Comparison of ENCODE assay signal across 8 mouse cellular contexts in the genomic region with DNA sequence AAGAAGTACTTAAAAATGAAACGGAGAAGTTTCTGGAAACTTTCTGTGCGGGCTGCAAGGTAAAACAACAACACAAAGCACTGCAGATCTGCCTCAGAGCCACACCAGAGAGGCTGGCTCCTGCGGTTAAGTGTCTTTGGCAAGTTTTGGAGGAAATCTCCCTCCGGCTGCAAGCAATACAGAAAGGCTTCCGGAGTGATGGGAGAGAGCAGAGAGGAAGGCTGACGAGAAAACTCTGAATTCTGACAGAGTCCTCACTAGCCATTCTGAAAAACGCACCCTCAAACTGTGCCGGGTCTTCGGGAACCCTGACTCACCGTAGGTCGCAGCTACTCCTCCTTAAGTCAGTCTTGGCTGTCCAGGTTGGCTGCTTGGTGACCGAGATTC. TPM values are rescaled to one million over a fixed set of nuclear protein-coding genes. Genes with fewer than 3 reads are reported as not detected.
DNase-seq lines count a peak whose midpoint lies in the region; ATAC-seq and TF ChIP-seq lines count a peak whose summit lies in the region.

No protein-coding gene starts in this region.

- WGBS in heart, embryonic 14.5 days: 2% methylated on average over 12 of the region's 12 CpGs
- 1% methylated on average over 12 of the region's 12 CpGs for WGBS in limb, embryonic 15.5 days

- peak; percentile 19 for DNase-seq in ovary, postnatal 10 days (ENCODE audit: low spot score)
- no peak for DNase-seq in ovary, adult 18-20 months (ENCODE audit: low spot score)
- no peak for DNase-seq in frontal cortex, adult 2 months (ENCODE audit: extremely low spot score in 1 of 2, low spot score in 1 of 2)
- no peak for DNase-seq in adipocyte (ENCODE audit: low spot score)

- H3K4me1 ChIP-seq in bone marrow macrophage, adult 2 months (ENCODE audit: control insufficient read depth, insufficient read depth, low read length): peaks cover 20% of the 10 kb centered on the region
- peaks cover 0 to 9% of the 10 kb centered on the region in 2 experiments; a peak in 3 of 4 replicates for H3K4me1 ChIP-seq in heart, embryonic 14.5 days (ENCODE audit: control insufficient read depth in 2 of 2, insufficient read depth in 2 of 2, low read length in 2 of 2)
- peaks cover 14% of the 10 kb centered on the region for H3K4me1 ChIP-seq in limb, embryonic 15.5 days

- TF ChIP-seq CTCF in bone marrow macrophage, adult 2 months (IDR thresholded peaks at IDR 0.05; ENCODE audit: low read depth, low read length): no peak

- H3K4me2 ChIP-seq in heart, embryonic 14.5 days (ENCODE audit: low read length): peak overlapping the region; percentile 83
- H3K4me2 ChIP-seq in limb, embryonic 15.5 days: peak overlapping the region; percentile 89

- no peaks in the 10 kb centered on the region for H3K9me3 ChIP-seq in heart, embryonic 14.5 days (ENCODE audit: control insufficient read depth, low read length)
- H3K9me3 ChIP-seq in limb, embryonic 15.5 days: no peaks in the 10 kb centered on the region

- H3K36me3 ChIP-seq in heart, embryonic 14.5 days (ENCODE audit: control insufficient read depth, insufficient read depth, low read length): no peaks in the 10 kb centered on the region
- H3K36me3 ChIP-seq in limb, embryonic 15.5 days: no peaks in the 10 kb centered on the region

- TF ChIP-seq POLR2A in bone marrow macrophage, adult 2 months (IDR thresholded peaks at IDR 0.05; ENCODE audit: borderline replicate concordance, low read depth, low read length): no peak

- ATAC-seq in heart, embryonic 14.5 days (ENCODE audit: insufficient number of reproducible peaks, insufficient read depth, low FRiP score, low read depth): no peak
- ATAC-seq in limb, embryonic 15.5 days (ENCODE audit: insufficient number of reproducible peaks, low FRiP score, low TSS enrichment, low read depth): no peak
- ATAC-seq in monocyte, adult 5-6 weeks (replicated peaks; ENCODE audit: insufficient number of reproducible peaks, low FRiP score, low TSS enrichment, poor library complexity, severe bottlenecking): 0 out of 2 replicates have a peak, but pooled peaks have one; percentile 22

- no peaks in the 10 kb centered on the region for H3K27me3 ChIP-seq in heart, embryonic 14.5 days (ENCODE audit: control insufficient read depth, insufficient read depth, low read length)
- no peaks in the 10 kb centered on the region for H3K27me3 ChIP-seq in limb, embryonic 15.5 days

- H3K9ac ChIP-seq in heart, embryonic 14.5 days (ENCODE audit: low read length): peak overlapping the region; percentile 70
- peak overlapping the region; percentile 37; the same call in 1 of the 2 replicates for H3K9ac ChIP-seq in limb, embryonic 15.5 days

- peak overlapping the region; percentile 89 for H3K27ac ChIP-seq in bone marrow macrophage, adult 2 months (ENCODE audit: insufficient read depth, low read depth, low read length)
- H3K27ac ChIP-seq in heart, embryonic 14.5 days (replicated peaks in 1 of 2; ENCODE audit: control insufficient read depth in 1 of 2, insufficient read depth in 1 of 2, low read depth in 2 of 2, low read length in 2 of 2): peak overlapping the region in 1 of 2 experiments; percentile 25; a peak in 1 of 4 replicates
- H3K27ac ChIP-seq in limb, embryonic 15.5 days: 0 out of 2 replicates have a peak overlapping the region, but pooled peaks have one; percentile 11

- H3K4me3 ChIP-seq in bone marrow macrophage, adult 2 months (ENCODE audit: insufficient read depth, low read length): peak overlapping the region; percentile 69
- peak overlapping the region; percentile 55 to 58 for H3K4me3 ChIP-seq in heart, embryonic 14.5 days (ENCODE audit: control insufficient read depth in 1 of 2, insufficient read depth in 1 of 2, low read depth in 1 of 2, low read length in 2 of 2)
- peak overlapping the region; percentile 50 for H3K4me3 ChIP-seq in limb, embryonic 15.5 days

RNA-seq across cellular contexts. Expression of a gene that starts 8.7 kb away (rescaled TPM):
- polyA plus RNA-seq in bone marrow macrophage, adult 2 months (2012; ENCODE audit: insufficient read depth, insufficient read length, missing spikeins): 33.9 and 37.6 TPM in 2 replicates
- polyA plus RNA-seq in heart, embryonic 14.5 days (2014; fragmentation: Nextera tagmentation; extraction: Ambion mirVana): 16.4 and 18.8 TPM in 2 replicates
- polyA plus RNA-seq in limb, embryonic 15.5 days (2015; fragmentation: Nextera tagmentation; extraction: Ambion mirVana): 15.7 and 19.4 TPM in 2 replicates
- total RNA-seq in monocyte, adult 5-6 weeks (2017): 103 to 122 TPM (median 110 TPM) in 3 replicates
- polyA plus RNA-seq in frontal cortex, adult 2 months (2012; rRNA removed): 32.1 and 33.8 TPM in 2 replicates
